Mouse (Mus musculus) CH12.LX (cell line): ENCODE measurements around the gene Sfxn3. TPM values are rescaled to one million over a fixed set of nuclear protein-coding genes. Genes with fewer than 3 reads are reported as not detected.

ENCODE experiments used
- DNase-seq: peaks from one replicate; pipeline ENCODE4 v3.0.0-alpha.2; 2013; ENCODE audit errors: extremely low read depth
- H3K27ac ChIP-seq: 2 replicates; pipeline ENCODE4 v1.5.1; 2012; ENCODE audit warnings: low read depth, mild to moderate bottlenecking, control low read depth, moderate library complexity; ENCODE audit not compliant: insufficient read depth
- H3K27me3 ChIP-seq: replicated peaks from 2 replicates; pipeline ENCODE3; 2012; ENCODE audit warnings: inconsistent platforms
- H3K36me3 ChIP-seq, 2 experiments: replicated peaks in 1 of 2; 2 replicates each; pipeline versions ENCODE3 to v1.6.1; 2012; ENCODE audit warnings: inconsistent platforms in 1 of 2, low read length in 1 of 2, mild to moderate bottlenecking in 1 of 2, mixed read lengths in 1 of 2, moderate library complexity in 1 of 2; ENCODE audit not compliant: control insufficient read depth in 1 of 2, insufficient read depth in 1 of 2
- H3K4me1 ChIP-seq, 2 experiments: 2 replicates each; pipeline ENCODE4 v1.6.1; 2012; ENCODE audit warnings: inconsistent platforms in 1 of 2, moderate library complexity in 1 of 2; ENCODE audit not compliant: insufficient read depth in 2 of 2, control insufficient read depth in 1 of 2
- H3K4me2 ChIP-seq: 2 replicates; pipeline ENCODE4 v1.6.1; 2012; ENCODE audit warnings: low read depth, mild to moderate bottlenecking, control low read depth; ENCODE audit not compliant: poor library complexity, insufficient read depth, severe bottlenecking
- H3K4me3 ChIP-seq, 3 experiments: fragments of 150-350 bp in 1 of 3; sonication (generic) in 1 of 3; replicated peaks in 1 of 3; 2 replicates each; pipeline versions ENCODE3 to v1.5.1; 2011 to 2012; ENCODE audit warnings: low read depth in 2 of 3, low read length in 2 of 3, mild to moderate bottlenecking in 2 of 3, moderate library complexity in 2 of 3, control low read depth in 1 of 3, improper control_type of control experiment in 1 of 3, inconsistent platforms in 1 of 3, mixed read lengths in 1 of 3; ENCODE audit not compliant: poor library complexity in 1 of 3
- H3K79me2 ChIP-seq: replicated peaks from 2 replicates; pipeline ENCODE4 v1.6.1; 2012; ENCODE audit warnings: mild to moderate bottlenecking, moderate library complexity; ENCODE audit not compliant: control insufficient read depth, poor library complexity, insufficient read depth, severe bottlenecking; ENCODE audit errors: extremely low read depth
- H3K9ac ChIP-seq: 2 replicates; pipeline ENCODE4 v1.6.1; 2012; ENCODE audit warnings: low read depth, mild to moderate bottlenecking, control low read depth, moderate library complexity; ENCODE audit not compliant: insufficient read depth
- H3K9me3 ChIP-seq: replicated peaks from 2 replicates; pipeline ENCODE3; 2012; ENCODE audit warnings: low read length, inconsistent platforms, mixed read lengths
- BHLHE40 ChIP-seq: IDR thresholded peaks from 2 replicates; pipeline ENCODE4 v1.6.1; 2011; ENCODE audit warnings: mild to moderate bottlenecking, low read depth, low read length, improper control_type of control experiment
- CHD1 ChIP-seq: IDR thresholded peaks from 2 replicates; pipeline ENCODE4 v1.6.1; 2012; ENCODE audit warnings: low read depth, low read length, improper control_type of control experiment, inconsistent platforms
- E2F4 ChIP-seq: IDR thresholded peaks from 2 replicates; pipeline ENCODE4 v1.6.1; 2011; ENCODE audit warnings: low read depth, low read length, improper control_type of control experiment; ENCODE audit not compliant: insufficient replicate concordance
- ELF1 ChIP-seq: IDR thresholded peaks from 2 replicates; pipeline ENCODE4 v1.6.1; 2014; ENCODE audit warnings: low read depth, mild to moderate bottlenecking, inconsistent platforms, low read length, improper control_type of control experiment
- IRF4 ChIP-seq: IDR thresholded peaks from 2 replicates; pipeline ENCODE4 v1.6.1; 2014; ENCODE audit warnings: low read depth, mild to moderate bottlenecking, inconsistent platforms, low read length, improper control_type of control experiment
- MAFK ChIP-seq: IDR thresholded peaks from 2 replicates; pipeline ENCODE4 v1.6.1; 2011; ENCODE audit warnings: low read length, improper control_type of control experiment; ENCODE audit not compliant: insufficient replicate concordance
- NRF1 ChIP-seq: IDR thresholded peaks from 2 replicates; pipeline ENCODE4 v1.6.1; 2014; ENCODE audit warnings: low read depth, mild to moderate bottlenecking, inconsistent platforms, low read length, improper control_type of control experiment, moderate library complexity
- POLR2A ChIP-seq: IDR thresholded peaks from 2 replicates; pipeline ENCODE4 v1.6.1; 2011; ENCODE audit warnings: low read depth, mild to moderate bottlenecking, improper control_type of control experiment, low read length
- SIN3A ChIP-seq: IDR thresholded peaks from 2 replicates; pipeline ENCODE4 v1.6.1; 2012; ENCODE audit warnings: low read length, improper control_type of control experiment, inconsistent platforms
- UBTF ChIP-seq: IDR thresholded peaks from 2 replicates; pipeline ENCODE4 v1.6.1; 2012; ENCODE audit warnings: low read depth, mild to moderate bottlenecking, inconsistent platforms, low read length, improper control_type of control experiment, moderate library complexity
- USF1 ChIP-seq: IDR thresholded peaks from 2 replicates; pipeline ENCODE4 v1.6.1; 2014; ENCODE audit warnings: low read depth, mild to moderate bottlenecking, inconsistent platforms, low read length, improper control_type of control experiment
- dilution Hi-C: fragments of 300-500 bp; cut with MboI; formaldehyde crosslinking; loops from 2 replicates; pipeline ENCODE4 v1.14.3; 2020; ENCODE audit warnings: low sequenced_read_pairs; ENCODE audit not compliant: extremely low pct_unique_long_range_greater_than_20kb, extremely low pct_ligation_motif_present
- in situ Hi-C: fragments of 300-500 bp; cut with MboI; formaldehyde crosslinking; loops from 3 replicates; pipeline ENCODE4 v1.14.3; 2019; ENCODE audit warnings: low sequenced_read_pairs, low pct_ligation_motif_present, low pct_unique_long_range_greater_than_20kb, mixed read lengths
- polyA plus RNA-seq: library from polyadenylated mRNA; unstranded; fragments of >175 nt; gene quantifications from 2 replicates; pipeline ENCODE4 v1.2.1, GENCODE M21; 2012; ENCODE audit warnings: low read depth; ENCODE audit not compliant: insufficient read length
- total RNA-seq, 2 experiments: library from RNA; depleted of rRNA; stranded (reverse); fragments of 300-350 nt in 1 of 2; fragments of >200 nt in 1 of 2; gene quantifications; 2 replicates each; pipeline ENCODE4 v1.2.3; 2012 to 2014

The Sfxn3 gene
- total and polyA plus RNA-seq, 3 experiments = 1.4 to 4.2 (median 3.6) TPM

- Histone ChIP-seq H3K27me3 (peaks cover 23% of the 10 kb centered on the region), H3K4me3 (peak within 1 kb of the TSS in 1 of 3 experiments; percentile 45), H3K27ac (peak within 1 kb of the TSS; percentile 54), H3K79me2 (0 out of 2 replicates have a peak, but pooled peaks cover 5% of the 10 kb centered on the region), H3K9me3 (no peaks in the 10 kb centered on the region), H3K4me1 (peaks cover 15 to 43% of the 10 kb centered on the region in 2 experiments), H3K9ac (no peak within 1 kb of the TSS; the same call in 1 of the 2 replicates), H3K4me2 (peak within 1 kb of the TSS; percentile 77; the same call in 1 of the 2 replicates), H3K36me3 (peaks cover 19 to 37% of the 10 kb centered on the region in 2 experiments)
- DNase-seq = no peak
- dilution Hi-C loops (no loop called here), in situ Hi-C loops (no loop called here)
- TF ChIP-seq ELF1 (peak; percentile 63), NRF1 (no peak), MAFK (no peak), USF1 (peak; percentile 28), SIN3A (0 out of 2 replicates have a peak, but pooled peaks have one; percentile 2), BHLHE40 (peak; percentile 60), POLR2A (peak; percentile 36; the same call in 1 of the 2 replicates), IRF4 (peak; percentile 62)
Observed at GRCm38 (mm10) chr19:45014335-45014971, 32.9 kb upstream of the Sfxn3 start, which contains the start of gene Lzts2. Gene Lzts2 (plus strand): TSS chr19:45014414.

DNA sequence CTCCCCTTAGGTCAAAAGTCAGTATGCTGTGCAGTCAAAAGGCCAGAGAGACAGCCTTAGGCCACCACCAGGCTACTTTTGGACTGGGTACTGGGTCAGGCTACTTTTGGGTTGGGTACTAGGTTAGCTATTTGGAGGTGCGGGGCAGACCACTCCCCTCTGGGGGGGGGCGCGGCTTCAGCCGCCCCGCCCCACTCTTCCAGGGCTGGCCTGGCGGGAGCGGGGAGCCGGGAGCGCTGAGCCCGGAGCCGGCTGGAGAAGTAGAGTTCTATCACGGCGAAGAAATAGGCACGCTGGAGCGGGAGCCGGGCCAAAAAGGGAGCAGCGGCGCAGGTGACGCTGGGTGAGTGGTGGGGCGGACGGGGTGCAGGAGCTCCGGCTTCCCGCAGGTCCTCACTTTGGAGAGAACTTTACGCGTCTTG, 32.3 kb upstream of the Sfxn3 start:
- H3K79me2 ChIP-seq = peaks cover 5% of the 10 kb centered on the region; the same call in 1 of the 2 replicates
- no peak overlapping the region; the same call in 1 of the 2 replicates for H3K9ac ChIP-seq
- dilution Hi-C loops = no loop called here
- TF ChIP-seq UBTF = 0 out of 2 replicates have a peak, but pooled peaks have one; percentile 17
- TF ChIP-seq CHD1 = no peak
- no peak for TF ChIP-seq E2F4
- H3K4me3 ChIP-seq = peak overlapping the region in 1 of 3 experiments; percentile 45
- no peak for DNase-seq
- no peaks in the 10 kb centered on the region for H3K9me3 ChIP-seq
- peaks cover 18 to 33% of the 10 kb centered on the region in 2 experiments for H3K36me3 ChIP-seq
- peak overlapping the region; percentile 54 for H3K27ac ChIP-seq
- in situ Hi-C loops = no loop called here
- H3K27me3 ChIP-seq = peaks cover 24% of the 10 kb centered on the region
- peak overlapping the region; percentile 77; the same call in 1 of the 2 replicates for H3K4me2 ChIP-seq
- peaks cover 15 to 43% of the 10 kb centered on the region in 2 experiments for H3K4me1 ChIP-seq
